Comparison of ENCODE assay signal across 9 mouse cellular contexts in the genomic region with DNA sequence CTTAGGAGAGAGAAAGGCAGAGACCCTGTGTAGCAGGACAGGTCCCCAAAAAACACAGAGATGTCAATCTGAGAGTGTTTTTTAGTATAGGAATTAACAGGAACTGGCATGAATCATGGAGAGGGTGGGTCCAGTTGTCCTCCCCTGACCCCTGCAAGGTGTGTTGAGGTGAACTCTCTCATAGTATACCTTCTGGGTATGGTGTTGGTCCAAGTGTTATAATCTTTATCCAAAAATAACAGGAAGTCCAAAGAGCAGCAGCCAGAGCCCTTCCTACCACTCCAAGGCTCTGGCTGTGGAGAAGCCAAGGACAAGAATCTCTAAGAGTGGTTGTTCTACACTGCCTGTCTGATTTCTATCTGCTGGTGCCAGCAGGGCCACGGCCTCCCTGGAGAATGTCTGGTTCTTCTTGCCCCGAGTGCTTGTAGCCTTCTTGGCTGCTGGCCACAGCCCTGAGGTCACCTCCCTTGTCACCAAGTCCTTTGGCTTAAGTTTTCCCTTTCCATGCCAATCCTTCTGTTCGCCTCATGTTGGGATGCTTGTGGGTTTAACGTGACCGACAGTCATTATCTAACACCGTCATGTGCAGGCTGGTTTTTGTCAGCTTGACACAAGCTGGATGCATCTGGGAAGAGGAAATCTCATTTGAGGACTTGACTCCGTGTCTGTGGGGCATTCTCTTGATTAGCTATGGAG. TPM values are rescaled to one million over a fixed set of nuclear protein-coding genes. Genes with fewer than 3 reads are reported as not detected.
DNase-seq lines count a peak whose midpoint lies in the region; ATAC-seq and TF ChIP-seq lines count a peak whose summit lies in the region.
"Had no signal": no experiment of that assay in that cellular context is flagged by ENCODE, and none has a peak within 500 bp of the region (broad histone marks: within the 10 kb centered on the region; RNA-seq: fewer than 3 reads in every experiment).

No protein-coding gene starts in this region.

- TF ChIP-seq CTCF in heart, postnatal 0 days (IDR thresholded peaks at IDR 0.05; ENCODE audit: low read depth) = no peak; the same call in 1 of the 2 replicates

- H3K9ac ChIP-seq in heart, postnatal 0 days (replicated peaks; ENCODE audit: low read depth, low read length) = no peak overlapping the region

- no peak overlapping the region for H3ac ChIP-seq in myocyte (ENCODE audit: control insufficient read depth, insufficient read length)

- no peaks in the 10 kb centered on the region for H3K36me3 ChIP-seq in heart, postnatal 0 days (replicated peaks; ENCODE audit: control insufficient read depth, insufficient read depth, low read length)
- no peaks in the 10 kb centered on the region for H3K36me3 ChIP-seq in myocyte (ENCODE audit: control insufficient read depth, insufficient read depth)
- no peaks in the 10 kb centered on the region for H3K36me3 ChIP-seq in forebrain, embryonic 10.5 days (replicated peaks)

- H3K27ac ChIP-seq in heart, postnatal 0 days (ENCODE audit: low read depth) = peak overlapping the region; percentile 86
- no peak overlapping the region for H3K27ac ChIP-seq in forebrain, embryonic 10.5 days

- no peaks in the 10 kb centered on the region for H3K9me3 ChIP-seq in heart, postnatal 0 days (replicated peaks; ENCODE audit: control insufficient read depth, low read length)
- no peaks in the 10 kb centered on the region for H3K9me3 ChIP-seq in forebrain, embryonic 10.5 days

- no peak for TF ChIP-seq POLR2A in myocyte (IDR thresholded peaks at IDR 0.05; ENCODE audit: insufficient read length, low read depth)

- ATAC-seq in heart, postnatal 0 days (ENCODE audit: insufficient read depth, low read depth) = peak; percentile 92
- ATAC-seq: Patski had no signal

- no peak overlapping the region for H3K4me3 ChIP-seq in heart, postnatal 0 days (ENCODE audit: low read depth, low read length)
- no peak overlapping the region for H3K4me3 ChIP-seq in myocyte
- H3K4me3 ChIP-seq in forebrain, embryonic 10.5 days = no peak overlapping the region

- WGBS in heart, postnatal 0 days = 11% methylated on average over 7 of the region's 7 CpGs
- 85% methylated on average over 7 of the region's 7 CpGs for WGBS in forebrain, embryonic 10.5 days

- H3K4me2 ChIP-seq in heart, postnatal 0 days (ENCODE audit: low read depth, low read length) = no peak overlapping the region
- peak overlapping the region; percentile 32 for H3K4me2 ChIP-seq in myocyte (ENCODE audit: low read depth)

- intact Hi-C loops in left cerebral cortex, postnatal 36 days (cut with DNase I) = no loop called here

- peaks cover 29% of the 10 kb centered on the region for H3K4me1 ChIP-seq in heart, postnatal 0 days (ENCODE audit: control insufficient read depth, insufficient read depth)
- H3K4me1 ChIP-seq in forebrain, embryonic 10.5 days = peaks cover 22% of the 10 kb centered on the region

- H3K79me2 ChIP-seq in myocyte (ENCODE audit: control insufficient read depth, insufficient read depth) = no peaks in the 10 kb centered on the region

- DNase-seq in ovary, adult 18-20 months (ENCODE audit: low spot score) = peak; percentile 60
- no peak for DNase-seq in ovary, postnatal 10 days (ENCODE audit: low spot score)
- peak; percentile 56 to 68 for DNase-seq in cerebellum, postnatal 25 days
- peak; percentile 88 for DNase-seq in heart, postnatal 0 days (ENCODE audit: low spot score)
- no peak for DNase-seq in forebrain, embryonic 10.5 days (ENCODE audit: extremely low spot score, low spot score)
- DNase-seq in thymus, postnatal 4 days = no peak
- DNase-seq in left cerebral cortex, postnatal 36 days (ENCODE audit: low spot score in 2 of 2) = no peak

- TF ChIP-seq EP300 in heart, postnatal 0 days (IDR thresholded peaks at IDR 0.05; ENCODE audit: low read depth) = peak; percentile 100

- no peaks in the 10 kb centered on the region for H3K27me3 ChIP-seq in heart, postnatal 0 days (ENCODE audit: control insufficient read depth, insufficient read depth, low read length)
- no peaks in the 10 kb centered on the region for H3K27me3 ChIP-seq in myocyte (ENCODE audit: control insufficient read depth, insufficient read depth, insufficient read length)
- H3K27me3 ChIP-seq in forebrain, embryonic 10.5 days (ENCODE audit: poor library complexity, severe bottlenecking) = no peaks in the 10 kb centered on the region; the same call in 1 of the 2 replicates
- H3K27me3 ChIP-seq: Patski had no signal

TF ChIP-seq in myocyte, 11 proteins besides CTCF, POLR2A, EP300 and RAD21:
- TF ChIP-seq POLR2AphosphoS2 (IDR thresholded peaks at IDR 0.05; ENCODE audit: insufficient read length, low read depth) (no peak), REST (IDR thresholded peaks at IDR 0.05; ENCODE audit: insufficient read depth, insufficient read length) (no peak), MAX (IDR thresholded peaks at IDR 0.05; ENCODE audit: low read depth) (no peak), USF1 (IDR thresholded peaks at IDR 0.05; ENCODE audit: low read depth) (no peak), CEBPB (IDR thresholded peaks at IDR 0.05; ENCODE audit: insufficient read depth, poor library complexity, severe bottlenecking) (no peak), SRF (IDR thresholded peaks at IDR 0.05; ENCODE audit: control insufficient read depth, insufficient read length, low read depth) (no peak), E2F4 (IDR thresholded peaks at IDR 0.05; ENCODE audit: insufficient read depth) (no peak), MYOD1 (IDR thresholded peaks at IDR 0.05; ENCODE audit: control insufficient read depth in 1 of 3, insufficient read length in 2 of 3, low read depth in 2 of 3) (no peak), TCF12 (IDR thresholded peaks at IDR 0.05; ENCODE audit: insufficient read depth, poor library complexity, severe bottlenecking) (no peak), TCF3 (IDR thresholded peaks at IDR 0.05; ENCODE audit: insufficient read length, low read depth) (no peak), MYOG (IDR thresholded peaks at IDR 0.05; ENCODE audit: control insufficient read depth in 1 of 3, insufficient read depth in 1 of 3, insufficient read length in 2 of 3, low read depth in 2 of 3) (no peak)

RNA-seq across cellular contexts. Expression of gene Nfil3, which starts 27.8 kb away (rescaled TPM):
- 16.5 and 18.0 TPM in 2 replicates for total RNA-seq in heart, postnatal 0 days (2014; rRNA removed; ENCODE audit: low replicate concordance)
- polyA plus RNA-seq in heart, postnatal 0 days (2015; fragmentation: Nextera tagmentation; extraction: Ambion mirVana) = 20.0 and 20.3 TPM in 2 replicates
- 60.6 TPM for polyA plus RNA-seq in myocyte (2012; fragmentation: generic; extraction: Trizol)
- 13.4 and 15.3 TPM in 2 replicates for polyA plus RNA-seq in forebrain, embryonic 10.5 days (2016; fragmentation: Nextera tagmentation; extraction: Ambion mirVana)
- 10 to 100 TPM; 13.3 to 15.5 TPM for total RNA-seq in left cerebral cortex, postnatal 36 days (2021)

Comparison
In these comparisons a context has a peak if more than half of its experiments do, and no peak if none do; other contexts are left out.
1. DNase-seq: peak in ovary, adult 18-20 months (single experiment), cerebellum, postnatal 25 days (2 of 2) and heart, postnatal 0 days (single experiment); none in ovary, postnatal 10 days (single experiment), forebrain, embryonic 10.5 days (single experiment), thymus, postnatal 4 days (single experiment) and left cerebral cortex, postnatal 36 days (0 of 2).